ENCODE assay signal across 11 mouse cellular contexts in genomic region chr13:20134395-20135225, GRCm38 (mm10). TPM values are rescaled to one million over a fixed set of nuclear protein-coding genes. Genes with fewer than 3 reads are reported as not detected.
DNase-seq lines count a peak whose midpoint lies in the region; ATAC-seq and TF ChIP-seq lines count a peak whose summit lies in the region.
"Had no signal": no experiment of that assay in that cellular context is flagged by ENCODE, and none has a peak within 500 bp of the region (broad histone marks: within the 10 kb centered on the region; RNA-seq: fewer than 3 reads in every experiment).

No protein-coding gene starts in this region.

- peak; percentile 97 for DNase-seq in heart, adult 11 months
- peak; percentile 43 for DNase-seq in 416B (ENCODE audit: low read depth)
- no peak for DNase-seq in left cerebral cortex, adult 9 months (ENCODE audit: low spot score in 2 of 2)
- DNase-seq in left cerebral cortex, postnatal 36 days (ENCODE audit: low spot score in 2 of 2): no peak
- DNase-seq in cerebellum, adult 9-10 months: no peak
- DNase-seq: adrenal gland, adult 8-10 months had no signal

- no peak for TF ChIP-seq CTCF in embryonic fibroblast, embryonic 13.5 days (IDR thresholded peaks at IDR 0.05; ENCODE audit: borderline replicate concordance, insufficient read depth, low read length)

- ATAC-seq in heart, embryonic 12.5 days (ENCODE audit: insufficient number of reproducible peaks, low FRiP score): no peak
- peak; percentile 69 for ATAC-seq in limb, embryonic 12.5 days (ENCODE audit: insufficient number of reproducible peaks, insufficient read depth, low FRiP score, low TSS enrichment, low read depth)

- no peak overlapping the region for H3K4me2 ChIP-seq in heart, embryonic 12.5 days
- H3K4me2 ChIP-seq in limb, embryonic 12.5 days: no peak overlapping the region
- H3K4me2 ChIP-seq: hindbrain, embryonic 14.5 days had no signal

- intact Hi-C loops in left cerebral cortex, postnatal 36 days (cut with DNase I): no loop called here

- no peak overlapping the region for H3K27ac ChIP-seq in heart, embryonic 12.5 days (ENCODE audit: poor library complexity, severe bottlenecking)
- peak overlapping the region; percentile 56 for H3K27ac ChIP-seq in embryonic fibroblast, embryonic 13.5 days (ENCODE audit: insufficient read depth, low read length)
- peak overlapping the region; percentile 75 for H3K27ac ChIP-seq in limb, embryonic 12.5 days
- H3K27ac ChIP-seq: hindbrain, embryonic 14.5 days had no signal

- H3K36me3 ChIP-seq in heart, embryonic 12.5 days: no peaks in the 10 kb centered on the region
- H3K36me3 ChIP-seq in limb, embryonic 12.5 days: no peaks in the 10 kb centered on the region

- no peaks in the 10 kb centered on the region for H3K27me3 ChIP-seq in heart, embryonic 12.5 days (replicated peaks)
- H3K27me3 ChIP-seq in limb, embryonic 12.5 days: no peaks in the 10 kb centered on the region

- H3K4me3 ChIP-seq in heart, embryonic 12.5 days: no peak overlapping the region
- no peak overlapping the region for H3K4me3 ChIP-seq in embryonic fibroblast, embryonic 13.5 days (ENCODE audit: insufficient read depth, low read length)
- H3K4me3 ChIP-seq in limb, embryonic 12.5 days (replicated peaks): no peak overlapping the region

- 79% methylated on average over 18 of the region's 18 CpGs for WGBS in heart, embryonic 12.5 days
- 63% methylated on average over 18 of the region's 18 CpGs for WGBS in limb, embryonic 12.5 days

- peaks cover 30% of the 10 kb centered on the region for H3K4me1 ChIP-seq in heart, embryonic 12.5 days (replicated peaks)
- peaks cover 6% of the 10 kb centered on the region; the same call in 1 of the 2 replicates for H3K4me1 ChIP-seq in embryonic fibroblast, embryonic 13.5 days (ENCODE audit: control insufficient read depth, insufficient read depth, low read length)
- peaks cover 53% of the 10 kb centered on the region for H3K4me1 ChIP-seq in limb, embryonic 12.5 days (replicated peaks)

- no peak overlapping the region for H3K9ac ChIP-seq in heart, embryonic 12.5 days
- H3K9ac ChIP-seq in limb, embryonic 12.5 days (replicated peaks): no peak overlapping the region
- H3K9ac ChIP-seq: hindbrain, embryonic 14.5 days had no signal

- H3K9me3 ChIP-seq in heart, embryonic 12.5 days (replicated peaks): no peaks in the 10 kb centered on the region
- H3K9me3 ChIP-seq in limb, embryonic 12.5 days: no peaks in the 10 kb centered on the region

- no peak for TF ChIP-seq POLR2A in embryonic fibroblast, embryonic 13.5 days (IDR thresholded peaks at IDR 0.05; ENCODE audit: low read depth, low read length)

RNA-seq across cellular contexts. Expression of gene Elmo1, which starts 44.2 kb away (rescaled TPM):
- polyA plus RNA-seq in heart, embryonic 12.5 days (2016; fragmentation: Nextera tagmentation; extraction: Ambion mirVana): 8.8 and 9.4 TPM in 2 replicates
- polyA plus RNA-seq in embryonic fibroblast, embryonic 13.5 days (2011; ENCODE audit: insufficient read length, low read depth, missing spikeins): 1.6 and 4.8 TPM in 2 replicates
- 8.0 and 8.3 TPM in 2 replicates for polyA plus RNA-seq in limb, embryonic 12.5 days (2016; fragmentation: Nextera tagmentation; extraction: Ambion mirVana)
- total RNA-seq in left cerebral cortex, postnatal 36 days (2021): 10 to 100 TPM; 61.7 to 75.4 TPM
- polyA plus RNA-seq: C2C12 had no signal

Comparison
In these comparisons a context has a peak if more than half of its experiments do, and no peak if none do; other contexts are left out.
1. DNase-seq: peak in heart, adult 11 months (single experiment) and 416B (single experiment); none in left cerebral cortex, adult 9 months (0 of 2), left cerebral cortex, postnatal 36 days (0 of 2) and cerebellum, adult 9-10 months (single experiment).